Mouse (Mus musculus) liver, postnatal 0 days (tissue): ENCODE data around the gene Atp2a1. TPM values are rescaled to one million over a fixed set of nuclear protein-coding genes. Genes with fewer than 3 reads are reported as not detected.

Experiments
- ATAC-seq: fragments of 200-750 bp; cut with Nextera tagmentation; 2 replicates; pipeline ENCODE4 v1.8.0; 2017; ENCODE audit warnings: mild to moderate bottlenecking, moderate library complexity
- DNase-seq: peaks from one replicate; pipeline ENCODE4 v3.0.0-alpha.2; 2016
- H3K27ac ChIP-seq: fragments of 300-500 bp; sonication (generic); 2 replicates; pipeline ENCODE4 v1.5.1; 2014; ENCODE audit warnings: antibody characterized with exemption, moderate library complexity, mild to moderate bottlenecking, low read depth
- H3K27me3 ChIP-seq: fragments of 300-500 bp; sonication (generic); 2 replicates; pipeline ENCODE4 v1.6.1; 2014; ENCODE audit warnings: low read length, control low read depth, mixed read lengths; ENCODE audit not compliant: insufficient read depth
- H3K36me3 ChIP-seq: fragments of 300-500 bp; sonication (generic); replicated peaks from 2 replicates; pipeline ENCODE4 v1.6.1; 2014; ENCODE audit warnings: mild to moderate bottlenecking, control low read depth, low read length, moderate library complexity, mixed read lengths; ENCODE audit not compliant: insufficient read depth
- H3K4me1 ChIP-seq: fragments of 300-500 bp; sonication (generic); 2 replicates; pipeline ENCODE4 v1.6.1; 2014; ENCODE audit warnings: antibody characterized with exemption, mild to moderate bottlenecking, control low read depth; ENCODE audit not compliant: insufficient read depth
- H3K4me2 ChIP-seq: fragments of 300-500 bp; sonication (generic); 2 replicates; pipeline ENCODE4 v1.6.1; 2014; ENCODE audit warnings: low read depth, mild to moderate bottlenecking, low read length, moderate library complexity, mixed read lengths
- H3K4me3 ChIP-seq: fragments of 300-500 bp; sonication (generic); 2 replicates; pipeline ENCODE4 v1.5.1; 2014; ENCODE audit warnings: low read depth, low read length
- H3K9ac ChIP-seq: fragments of 300-500 bp; sonication (generic); replicated peaks from 2 replicates; pipeline ENCODE4 v1.6.1; 2014; ENCODE audit warnings: mild to moderate bottlenecking, moderate library complexity
- H3K9me3 ChIP-seq: fragments of 300-500 bp; sonication (generic); 2 replicates; pipeline ENCODE4 v1.6.1; 2016; ENCODE audit warnings: mild to moderate bottlenecking, control low read depth, low read length, mixed read lengths
- CTCF ChIP-seq: sonication (generic); IDR thresholded peaks from 2 replicates; pipeline ENCODE4 v1.5.1; 2016; ENCODE audit warnings: antibody characterized with exemption, low read depth
- EP300 ChIP-seq: IDR thresholded peaks from 2 replicates; pipeline ENCODE4 v1.6.1; 2016; ENCODE audit warnings: antibody characterized with exemption, low read depth, mild to moderate bottlenecking
- WGBS: fragments of 180-500 bp; shearing (Covaris S2); extraction: QIAGEN DNeasy Blood & Tissue Kit; methylation state at CpG from one replicate; pipeline ENCODE4 v1.1.7; 2014; ENCODE audit not compliant: insufficient replicate concordance; 5-methylcytosine and 5-hydroxymethylcytosine counted together
- polyA plus RNA-seq: library from polyadenylated mRNA; unstranded; fragments of >200 nt; fragmentation: Nextera tagmentation; extraction: Ambion mirVana; gene quantifications from 2 replicates; pipeline ENCODE4 v1.2.1, GENCODE M21; 2015

Gene Atp2a1
- polyA plus RNA-seq, 1 experiment from 2014 or later: 2.2 TPM

- H3K36me3 ChIP-seq: no peaks in the 10 kb centered on the region
Observed at GRCm38 (mm10) chr7:126458844-126459618, 3.9 kb downstream of the Atp2a1 start.

GRCm38 (mm10) chr7:126458225-126458624 is 4.7 kb downstream of the Atp2a1 start:
- no peaks in the 10 kb centered on the region for H3K9me3 ChIP-seq
- no peaks in the 10 kb centered on the region for H3K27me3 ChIP-seq
- ATAC-seq: no peak
- WGBS: 81% methylated on average over 5 of the region's 5 CpGs
- no peak overlapping the region for H3K9ac ChIP-seq
- TF ChIP-seq EP300: no peak
- TF ChIP-seq CTCF: no peak
- H3K4me3 ChIP-seq: no peak overlapping the region
- no peaks in the 10 kb centered on the region for H3K36me3 ChIP-seq
- no peak overlapping the region for H3K27ac ChIP-seq
- DNase-seq: no peak
- no peaks in the 10 kb centered on the region for H3K4me1 ChIP-seq
- no peak overlapping the region for H3K4me2 ChIP-seq

More at GRCm38 (mm10) chr7:126458844-126459618, 3.9 kb downstream of the Atp2a1 start:
- DNase-seq: no peak
- Histone ChIP-seq H3K9ac (no peak overlapping the region), H3K27ac (no peak overlapping the region), H3K4me1 (peaks cover 4% of the 10 kb centered on the region; the same call in 1 of the 2 replicates), H3K4me2 (no peak overlapping the region), H3K9me3 (no peaks in the 10 kb centered on the region), H3K27me3 (no peaks in the 10 kb centered on the region), H3K4me3 (no peak overlapping the region)
- 72% methylated on average over 11 of the region's 11 CpGs for WGBS
- TF ChIP-seq EP300: no peak
- no peak for TF ChIP-seq CTCF
- no peak for ATAC-seq

DNA sequence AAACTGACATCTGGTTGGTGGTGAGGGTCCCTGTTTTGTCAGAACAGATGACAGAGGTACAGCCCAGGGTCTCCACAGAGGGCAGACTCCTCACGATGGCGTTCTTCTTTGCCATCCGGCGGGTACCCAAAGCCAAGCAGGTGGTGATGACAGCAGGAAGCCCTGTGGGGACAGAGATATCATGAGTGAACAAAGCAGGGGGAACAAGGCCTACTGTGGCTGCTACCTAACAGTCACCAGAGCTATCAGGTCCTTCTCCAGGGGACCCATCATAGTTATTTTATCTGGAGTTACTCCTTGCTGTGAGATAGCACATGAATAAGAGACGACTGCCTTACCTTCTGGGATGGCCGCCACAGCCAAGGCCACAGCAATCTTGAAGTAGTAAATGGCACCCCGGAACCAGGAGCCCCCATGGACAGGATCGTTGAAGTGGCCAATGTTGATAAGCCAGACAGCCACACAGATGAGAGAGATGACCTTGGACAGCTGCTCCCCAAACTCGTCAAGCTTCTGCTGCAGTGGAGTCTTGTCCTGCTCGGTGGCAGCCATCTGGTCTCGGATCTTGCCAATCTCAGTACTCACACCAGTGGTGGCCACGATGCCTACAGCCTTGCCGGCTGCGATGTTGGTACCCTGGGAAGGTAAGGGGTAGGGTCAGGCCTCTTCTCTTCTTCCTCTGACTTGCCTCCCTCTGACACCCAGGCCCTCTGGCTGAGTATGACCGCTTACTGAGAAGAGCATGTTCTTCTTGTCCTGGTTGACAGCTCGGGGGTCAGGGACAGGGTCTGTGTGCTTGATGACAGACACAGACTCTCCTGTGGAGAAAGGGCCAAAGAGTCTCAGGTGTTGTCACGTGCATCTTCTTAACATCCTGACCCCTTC is 6.3 kb downstream of the Atp2a1 start:
- Histone ChIP-seq H3K4me1 (no peaks in the 10 kb centered on the region), H3K27me3 (no peaks in the 10 kb centered on the region), H3K9me3 (no peaks in the 10 kb centered on the region), H3K4me2 (no peak overlapping the region), H3K36me3 (no peaks in the 10 kb centered on the region), H3K4me3 (no peak overlapping the region), H3K9ac (no peak overlapping the region), H3K27ac (no peak overlapping the region)
- WGBS: 60% methylated on average over 17 of the region's 17 CpGs
- no peak for DNase-seq
- no peak for TF ChIP-seq EP300
- no peak for TF ChIP-seq CTCF
- no peak for ATAC-seq

DNA sequence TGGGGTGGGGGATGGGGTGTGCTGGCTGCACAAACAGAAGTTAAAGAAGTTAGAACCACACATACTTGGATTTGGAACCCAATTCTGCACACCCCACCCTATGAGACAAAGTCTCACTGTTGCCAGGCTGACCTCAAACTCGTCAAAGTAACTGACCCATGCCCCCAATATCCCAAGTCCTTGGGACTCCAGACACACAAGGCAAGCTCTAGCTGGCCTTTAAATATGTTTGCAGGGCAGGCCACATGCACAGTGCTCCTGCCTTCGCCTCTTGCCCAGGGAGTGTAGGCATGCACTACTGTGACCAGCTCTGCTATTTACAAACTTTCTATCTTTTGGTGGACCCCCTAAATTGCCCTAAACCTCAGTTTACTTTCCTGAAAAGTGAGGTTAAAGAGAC is 7.7 kb downstream of the Atp2a1 start:
- TF ChIP-seq EP300 (no peak), CTCF (no peak)
- no peak overlapping the region for H3K4me2 ChIP-seq
- no peak for DNase-seq
- H3K36me3 ChIP-seq: no peaks in the 10 kb centered on the region
- H3K27me3 ChIP-seq: no peaks in the 10 kb centered on the region
- no peak overlapping the region for H3K9ac ChIP-seq
- H3K4me3 ChIP-seq: no peak overlapping the region
- no peak for ATAC-seq
- H3K4me1 ChIP-seq: no peaks in the 10 kb centered on the region
- WGBS: 62% methylated on average over 2 of the region's 2 CpGs
- H3K27ac ChIP-seq: no peak overlapping the region
- H3K9me3 ChIP-seq: no peaks in the 10 kb centered on the region

- DNase-seq (no peak), ATAC-seq (no peak)
- no peaks in the 10 kb centered on the region for H3K36me3 ChIP-seq
- H3K27me3 ChIP-seq: no peaks in the 10 kb centered on the region
- no peak for TF ChIP-seq EP300
- no peak for TF ChIP-seq CTCF
- H3K27ac ChIP-seq: no peak overlapping the region
- no peak overlapping the region for H3K4me2 ChIP-seq
- no peak overlapping the region for H3K4me3 ChIP-seq
- WGBS: 48% methylated on average over 7 of the region's 7 CpGs
- no peaks in the 10 kb centered on the region for H3K4me1 ChIP-seq
- H3K9ac ChIP-seq: no peak overlapping the region
- no peaks in the 10 kb centered on the region for H3K9me3 ChIP-seq
Observed at GRCm38 (mm10) chr7:126453861-126454260, 9.0 kb downstream of the Atp2a1 start.

DNA sequence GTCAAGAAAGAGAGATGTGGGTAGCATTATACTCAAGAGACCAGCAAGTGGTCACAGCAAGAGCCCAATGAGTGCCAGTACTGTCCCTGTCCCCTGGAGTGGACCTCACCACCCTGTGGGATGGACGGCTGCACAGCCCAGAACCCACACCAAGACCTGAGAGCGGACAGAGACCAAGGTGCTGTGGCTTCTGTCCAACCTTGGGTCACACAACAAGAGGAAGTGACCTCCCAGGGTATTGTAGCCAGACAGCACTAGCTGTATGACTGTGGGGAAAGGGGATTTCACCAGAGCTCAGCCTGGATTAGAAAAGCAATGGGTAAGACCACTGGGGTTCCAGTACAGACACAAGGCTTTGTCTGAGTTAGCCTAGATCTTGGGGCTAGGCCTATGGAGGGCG is 10.7 kb downstream of the Atp2a1 start:
- Histone ChIP-seq H3K27me3 (no peaks in the 10 kb centered on the region), H3K27ac (no peak overlapping the region), H3K4me2 (no peak overlapping the region), H3K9me3 (no peaks in the 10 kb centered on the region), H3K9ac (no peak overlapping the region), H3K4me1 (no peaks in the 10 kb centered on the region), H3K4me3 (no peak overlapping the region), H3K36me3 (0 out of 2 replicates have a peak, but pooled peaks cover 4% of the 10 kb centered on the region)
- ATAC-seq (no peak), DNase-seq (no peak)
- TF ChIP-seq CTCF (no peak), EP300 (no peak)
- WGBS: 78% methylated on average over 3 of the region's 3 CpGs
